Mouse (Mus musculus) kidney, embryonic 14.5 days (tissue): ENCODE measurements around the gene Tsga10. TPM values are rescaled to one million over a fixed set of nuclear protein-coding genes. Genes with fewer than 3 reads are reported as not detected.

ENCODE experiments used
- ATAC-seq: fragments of 200-750 bp; cut with Nextera tagmentation; 2 replicates; pipeline ENCODE4 v1.8.0; 2017; ENCODE audit warnings: moderate number of reproducible peaks, mild to moderate bottlenecking, moderate TSS enrichment, moderate library complexity; ENCODE audit not compliant: low FRiP score, low TSS enrichment
- H3K27ac ChIP-seq: fragments of 300-500 bp; sonication (generic); 2 replicates; pipeline ENCODE4 v1.5.1; 2014; ENCODE audit warnings: low read depth, mild to moderate bottlenecking, low read length, moderate library complexity, mixed read lengths
- H3K27me3 ChIP-seq: fragments of 300-500 bp; sonication (generic); 2 replicates; pipeline ENCODE4 v1.6.1; 2014; ENCODE audit warnings: mild to moderate bottlenecking, low read length; ENCODE audit not compliant: control insufficient read depth, insufficient read depth
- H3K36me3 ChIP-seq: fragments of 300-500 bp; sonication (generic); 2 replicates; pipeline ENCODE4 v1.6.1; 2014; ENCODE audit warnings: low read length, mixed read lengths; ENCODE audit not compliant: control insufficient read depth, insufficient read depth
- H3K4me1 ChIP-seq: fragments of 300-500 bp; sonication (generic); 2 replicates; pipeline ENCODE4 v1.6.1; 2014; ENCODE audit warnings: low read length, mixed read lengths; ENCODE audit not compliant: control insufficient read depth, insufficient read depth
- H3K4me2 ChIP-seq: fragments of 300-500 bp; sonication (generic); replicated peaks from 2 replicates; pipeline ENCODE4 v1.6.1; 2014; ENCODE audit warnings: low read depth, mild to moderate bottlenecking, low read length
- H3K4me3 ChIP-seq: fragments of 300-500 bp; sonication (generic); 2 replicates; pipeline ENCODE4 v1.5.1; 2014; ENCODE audit warnings: mild to moderate bottlenecking, low read length
- H3K9ac ChIP-seq: fragments of 300-500 bp; sonication (generic); 2 replicates; pipeline ENCODE4 v1.6.1; 2014; ENCODE audit warnings: low read depth, mild to moderate bottlenecking, low read length, moderate library complexity
- H3K9me3 ChIP-seq: fragments of 300-500 bp; sonication (generic); 2 replicates; pipeline ENCODE4 v1.6.1; 2016; ENCODE audit warnings: low read length; ENCODE audit not compliant: control insufficient read depth
- WGBS: fragments of 180-500 bp; shearing (Covaris S2); extraction: QIAGEN DNeasy Blood & Tissue Kit; methylation state at CpG from one replicate; pipeline ENCODE4 v1.1.7; 2014; 5-methylcytosine and 5-hydroxymethylcytosine counted together
- polyA plus RNA-seq: library from polyadenylated mRNA; unstranded; fragments of >200 nt; fragmentation: Nextera tagmentation; extraction: Ambion mirVana; gene quantifications from 2 replicates; pipeline ENCODE4 v1.2.1, GENCODE M21; 2014

Gene Tsga10
- polyA plus RNA-seq, 1 experiment from 2014 or later: 7.4 TPM

DNA sequence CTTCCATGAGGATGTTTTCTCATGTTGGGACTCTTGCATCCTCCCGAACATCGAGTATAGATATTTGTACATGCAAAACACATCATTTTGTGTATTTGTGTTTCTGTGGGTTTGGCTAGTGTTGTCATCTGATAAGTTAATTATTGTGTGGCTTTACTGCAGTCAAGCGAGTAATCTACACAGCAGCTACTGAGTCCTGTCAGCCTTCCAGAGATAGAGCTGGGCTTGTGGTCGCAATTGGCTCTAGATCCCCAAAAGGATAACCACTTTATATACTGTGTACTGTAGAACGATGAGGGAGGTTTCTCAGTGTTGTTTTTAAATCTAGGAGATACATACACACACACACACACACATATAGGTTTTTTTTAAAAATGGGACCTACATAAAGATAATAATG lies 130.3 kb downstream of the Tsga10 start:
- H3K4me3 ChIP-seq: no peak overlapping the region
- 93% methylated on average over 5 of the region's 5 CpGs for WGBS

DNA sequence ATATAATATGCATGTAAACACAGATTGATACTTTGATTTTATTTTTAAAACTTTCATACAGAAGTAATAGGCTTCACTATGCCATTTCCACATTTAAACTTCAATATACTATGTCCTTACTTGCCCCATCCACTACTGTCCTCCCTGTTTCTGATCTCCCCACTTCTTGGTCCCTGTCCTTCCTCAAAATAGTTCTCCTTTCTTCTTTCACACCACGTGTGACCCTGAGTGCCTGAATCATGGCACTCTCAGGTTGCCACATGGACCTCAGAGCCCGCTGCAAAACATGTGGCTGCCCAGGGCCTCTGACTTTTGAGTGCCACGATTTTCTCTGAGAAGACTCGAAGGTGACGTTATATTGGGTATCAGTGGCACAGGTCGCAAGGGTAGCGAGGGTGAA lies 131.4 kb downstream of the Tsga10 start:
- H3K36me3 ChIP-seq: no peaks in the 10 kb centered on the region
- no peaks in the 10 kb centered on the region for H3K9me3 ChIP-seq
- 70% methylated on average over 7 of the region's 7 CpGs for WGBS
- H3K27ac ChIP-seq: no peak overlapping the region
- no peak for ATAC-seq
- no peak overlapping the region for H3K9ac ChIP-seq
- H3K4me3 ChIP-seq: no peak overlapping the region
- no peaks in the 10 kb centered on the region for H3K4me1 ChIP-seq
- no peaks in the 10 kb centered on the region for H3K27me3 ChIP-seq
- H3K4me2 ChIP-seq: no peak overlapping the region

More for the DNA sequence above, 130.3 kb downstream of the Tsga10 start:
- Histone ChIP-seq H3K9me3 (no peaks in the 10 kb centered on the region), H3K27me3 (no peaks in the 10 kb centered on the region), H3K36me3 (no peaks in the 10 kb centered on the region), H3K27ac (no peak overlapping the region), H3K4me2 (no peak overlapping the region), H3K4me1 (no peaks in the 10 kb centered on the region), H3K9ac (no peak overlapping the region)
- no peak for ATAC-seq

DNA sequence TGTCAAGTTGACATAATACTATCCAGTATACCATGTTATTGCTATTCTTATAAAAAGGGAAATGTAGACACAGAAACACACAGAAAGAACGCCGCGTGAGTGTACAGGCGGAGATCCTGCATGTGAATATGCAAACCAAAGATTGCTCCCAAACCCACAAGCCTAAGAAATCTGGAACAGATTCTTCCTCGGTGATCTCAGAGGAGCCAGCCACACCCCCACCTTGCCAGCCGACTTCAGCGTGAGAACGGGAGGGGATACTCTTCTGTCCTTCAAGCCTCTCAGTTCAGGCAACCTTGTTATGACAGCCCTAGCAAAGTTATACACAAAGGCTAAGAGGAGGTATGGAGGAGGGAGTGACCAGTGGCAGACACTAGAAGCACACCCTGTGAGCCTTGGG lies 136.9 kb downstream of the Tsga10 start:
- WGBS: 93% methylated on average over 8 of the region's 8 CpGs
- no peak overlapping the region for H3K9ac ChIP-seq
- ATAC-seq: no peak

DNA sequence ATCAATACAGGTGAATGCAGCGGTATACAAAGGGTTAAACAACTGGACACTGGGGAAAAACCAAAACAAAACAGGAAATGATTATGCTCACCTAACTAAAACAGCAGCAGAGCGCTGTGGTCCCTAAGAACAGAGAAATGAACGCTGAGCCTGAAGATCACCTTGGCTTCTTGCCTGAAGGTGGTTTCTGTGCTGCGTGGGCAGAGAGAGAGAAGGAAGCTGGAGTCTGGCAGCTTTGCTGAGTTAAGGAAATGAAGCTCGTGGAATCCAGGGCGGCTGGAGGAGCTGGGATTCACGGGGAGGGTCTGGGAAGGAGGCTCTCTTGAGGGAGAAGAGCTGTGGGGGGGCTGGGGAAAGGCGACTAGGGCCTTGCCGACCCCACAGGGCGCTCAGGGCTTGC lies 138.2 kb downstream of the Tsga10 start:
- no peak overlapping the region for H3K27ac ChIP-seq
- H3K4me2 ChIP-seq: no peak overlapping the region
- no peak for ATAC-seq
- H3K4me1 ChIP-seq: no peaks in the 10 kb centered on the region
- H3K27me3 ChIP-seq: no peaks in the 10 kb centered on the region
- WGBS: 59% methylated on average over 10 of the region's 10 CpGs
- no peaks in the 10 kb centered on the region for H3K9me3 ChIP-seq
- no peaks in the 10 kb centered on the region for H3K36me3 ChIP-seq
- no peak overlapping the region for H3K4me3 ChIP-seq
- H3K9ac ChIP-seq: no peak overlapping the region

More for the DNA sequence above, 136.9 kb downstream of the Tsga10 start:
- Histone ChIP-seq H3K9me3 (no peaks in the 10 kb centered on the region), H3K4me3 (no peak overlapping the region), H3K27ac (no peak overlapping the region), H3K4me2 (no peak overlapping the region), H3K4me1 (no peaks in the 10 kb centered on the region), H3K36me3 (no peaks in the 10 kb centered on the region), H3K27me3 (no peaks in the 10 kb centered on the region)

DNA sequence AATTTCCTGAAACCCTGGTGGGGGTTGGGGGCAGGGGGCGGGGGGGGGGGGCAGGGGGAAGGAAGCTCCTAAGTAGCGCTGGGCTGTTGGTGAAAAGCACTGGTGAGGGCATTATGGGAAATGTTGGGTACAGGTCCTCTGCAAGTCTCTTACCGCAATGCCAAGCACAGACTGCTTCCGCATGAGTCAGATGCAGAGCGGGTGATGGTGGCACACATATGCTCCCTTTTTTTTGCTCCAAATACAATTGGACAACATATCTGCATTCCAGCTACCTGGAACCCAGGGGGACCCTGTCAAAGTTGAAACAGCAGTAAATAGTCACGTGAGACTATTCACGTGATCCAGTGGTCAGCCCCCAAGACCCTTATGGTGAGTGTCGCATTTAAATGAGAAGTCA lies 139.0 kb downstream of the Tsga10 start:
- ATAC-seq: no peak
- no peak overlapping the region for H3K27ac ChIP-seq
- H3K4me3 ChIP-seq: no peak overlapping the region
- WGBS: 86% methylated on average over 8 of the region's 8 CpGs
- H3K27me3 ChIP-seq: no peaks in the 10 kb centered on the region
- no peaks in the 10 kb centered on the region for H3K9me3 ChIP-seq
- H3K4me2 ChIP-seq: no peak overlapping the region
- no peaks in the 10 kb centered on the region for H3K36me3 ChIP-seq
- H3K9ac ChIP-seq: no peak overlapping the region
- no peaks in the 10 kb centered on the region for H3K4me1 ChIP-seq

DNA sequence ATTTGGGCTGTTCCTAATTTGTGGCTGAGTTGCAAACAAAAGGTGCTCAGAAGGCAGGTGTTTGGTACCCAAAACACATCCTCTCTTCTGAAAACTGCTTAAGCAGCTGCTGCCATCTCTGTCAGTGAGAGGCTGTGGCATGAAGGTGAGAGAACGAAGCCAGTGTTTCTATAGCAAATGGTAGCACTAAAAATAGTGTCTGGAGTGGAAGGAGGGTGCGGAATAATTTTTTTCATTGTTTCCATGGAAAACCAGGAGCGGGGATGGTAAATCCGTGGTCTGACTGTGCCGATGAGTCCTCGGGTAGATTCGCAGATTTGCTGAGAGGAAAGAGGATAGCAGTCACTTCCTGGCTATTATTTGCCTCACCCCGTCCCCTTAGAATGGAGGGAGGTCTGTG lies 139.8 kb downstream of the Tsga10 start:
- no peak overlapping the region for H3K4me3 ChIP-seq
- H3K36me3 ChIP-seq: no peaks in the 10 kb centered on the region
- no peaks in the 10 kb centered on the region for H3K9me3 ChIP-seq
- no peak overlapping the region for H3K4me2 ChIP-seq
- H3K4me1 ChIP-seq: no peaks in the 10 kb centered on the region
- 79% methylated on average over 8 of the region's 8 CpGs for WGBS
- H3K27ac ChIP-seq: no peak overlapping the region
- H3K9ac ChIP-seq: no peak overlapping the region
- no peaks in the 10 kb centered on the region for H3K27me3 ChIP-seq
- ATAC-seq: no peak

DNA sequence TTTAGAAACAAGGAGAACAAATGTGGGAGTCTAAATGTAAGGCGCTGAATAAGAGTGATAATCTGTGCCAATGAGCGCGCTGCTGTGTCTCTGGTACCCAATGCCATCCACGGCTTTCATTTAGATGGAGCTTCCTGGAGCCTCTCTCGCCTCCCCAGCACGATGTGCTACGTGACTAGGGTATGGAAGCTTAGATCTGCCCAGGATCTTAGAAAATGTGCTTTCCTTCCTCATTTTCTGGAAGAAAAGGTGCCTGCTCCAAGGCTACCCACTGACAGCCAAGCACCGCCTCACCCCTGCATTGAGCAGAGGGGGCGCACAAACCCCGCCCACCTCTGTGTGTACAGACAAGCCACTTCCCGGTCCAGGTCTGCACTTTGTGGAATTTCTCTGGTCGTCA lies 140.3 kb downstream of the Tsga10 start:
- Histone ChIP-seq H3K4me2 (no peak overlapping the region), H3K4me3 (no peak overlapping the region), H3K9me3 (no peaks in the 10 kb centered on the region), H3K9ac (no peak overlapping the region), H3K27me3 (peaks cover under 1% of the 10 kb centered on the region; the same call in 1 of the 2 replicates), H3K36me3 (no peaks in the 10 kb centered on the region), H3K4me1 (no peaks in the 10 kb centered on the region), H3K27ac (no peak overlapping the region)
- 80% methylated on average over 12 of the region's 12 CpGs for WGBS
- ATAC-seq: no peak

DNA sequence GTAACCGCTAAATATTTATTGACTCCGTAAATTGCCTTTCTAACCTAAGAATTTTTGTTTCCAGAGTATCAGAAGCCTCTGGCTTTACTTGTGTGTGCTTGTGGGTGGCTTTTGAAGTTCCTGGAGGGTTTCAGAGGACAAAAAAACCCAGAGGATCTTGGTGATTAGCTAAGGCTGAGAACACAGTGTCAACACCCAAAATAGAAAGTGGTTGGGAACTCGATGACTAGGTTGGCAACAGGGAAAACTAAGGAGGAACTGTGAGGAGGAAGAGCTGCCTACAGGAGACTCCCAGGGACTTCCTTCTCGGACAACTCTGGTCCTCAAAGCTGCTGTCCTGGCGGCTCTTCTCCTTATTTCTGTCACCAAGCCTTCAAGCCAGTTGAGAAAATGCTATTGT lies 145.1 kb downstream of the Tsga10 start:
- H3K4me2 ChIP-seq: no peak overlapping the region
- peaks cover 15% of the 10 kb centered on the region for H3K27me3 ChIP-seq
- no peak overlapping the region for H3K9ac ChIP-seq
- H3K9me3 ChIP-seq: no peaks in the 10 kb centered on the region
- no peaks in the 10 kb centered on the region for H3K4me1 ChIP-seq
- H3K36me3 ChIP-seq: no peaks in the 10 kb centered on the region
- 72% methylated on average over 5 of the region's 5 CpGs for WGBS
- no peak overlapping the region for H3K4me3 ChIP-seq
- no peak for ATAC-seq
- no peak overlapping the region for H3K27ac ChIP-seq

DNA sequence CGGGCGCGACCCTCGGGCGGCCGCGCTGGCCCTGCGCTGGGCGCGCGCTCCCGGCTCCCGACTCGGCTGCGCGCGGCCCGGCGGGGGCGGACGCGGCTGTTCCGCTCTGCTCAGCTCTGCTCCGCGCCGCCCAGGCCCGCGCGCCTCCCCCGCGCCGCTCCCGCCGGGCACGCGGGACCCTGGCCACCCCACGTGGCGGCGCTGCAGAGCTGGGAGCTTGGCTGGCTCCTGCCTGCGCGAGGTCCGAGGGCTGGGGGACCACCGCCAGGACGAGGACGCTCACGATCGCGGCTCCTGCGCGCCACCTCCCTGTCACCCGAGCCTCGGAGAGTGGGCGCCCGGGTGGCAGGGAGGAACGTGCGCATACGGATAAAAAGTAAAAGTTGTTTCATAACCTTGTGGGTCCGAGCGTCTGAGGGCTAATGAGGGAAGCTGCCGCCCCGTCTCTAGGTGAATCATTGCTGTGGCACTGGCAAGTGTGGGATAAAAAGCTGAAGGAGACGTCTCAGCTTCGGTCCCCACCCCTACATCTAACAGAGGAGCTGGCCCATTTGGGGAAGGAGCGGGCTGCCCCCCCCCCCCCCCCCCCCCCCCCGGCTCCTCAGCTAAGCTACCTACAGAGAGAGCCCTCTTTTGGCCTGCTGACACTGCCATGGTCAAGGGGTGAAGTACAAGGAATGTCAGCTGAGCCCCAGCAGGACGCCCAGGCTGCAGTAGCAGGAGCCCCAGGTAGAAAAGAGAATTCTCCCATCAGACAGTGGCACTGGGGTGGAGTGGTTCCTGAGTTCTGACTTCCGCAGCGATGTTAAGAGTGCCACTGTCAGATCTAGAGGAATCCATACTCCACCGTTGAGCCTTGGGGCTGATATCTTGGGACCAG lies 146.2 kb downstream of the Tsga10 start, which contains the start of gene 2010300C02Rik:
Gene 2010300C02Rik, minus strand, starts transcription at position 325 of the 880 bp plus-strand sequence.
- ATAC-seq: peak; percentile 90
- H3K27me3 ChIP-seq: peaks cover 15% of the 10 kb centered on the region
- under 1% methylated on average over 53 of the region's 69 CpGs for WGBS
- no peaks in the 10 kb centered on the region for H3K4me1 ChIP-seq
- H3K9me3 ChIP-seq: no peaks in the 10 kb centered on the region
- no peaks in the 10 kb centered on the region for H3K36me3 ChIP-seq
- H3K27ac ChIP-seq: no peak within 1 kb of the TSS
- H3K9ac ChIP-seq: peak within 1 kb of the TSS; percentile 58
- H3K4me3 ChIP-seq: peak within 1 kb of the TSS; percentile 57
- H3K4me2 ChIP-seq: peak within 1 kb of the TSS; percentile 96
